Mouse (Mus musculus) cerebellum, adult 2 months (tissue): ENCODE data around the gene Pitpnm2.

Experiments
- CTCF ChIP-seq: fragments of 200-500 bp; IDR thresholded peaks from 2 replicates; pipeline ENCODE4 v1.5.1; 2011; ENCODE audit warnings: low read depth, mild to moderate bottlenecking, control low read depth, low read length, moderate library complexity, borderline replicate concordance; ENCODE audit not compliant: insufficient read depth
- POLR2A ChIP-seq: fragments of 200-500 bp; IDR thresholded peaks from 2 replicates; pipeline ENCODE4 v1.6.1; 2011; ENCODE audit warnings: low read length, control low read depth, borderline replicate concordance; ENCODE audit not compliant: insufficient read depth

- no peak for TF ChIP-seq POLR2A
- TF ChIP-seq CTCF = no peak
Observed at GRCm38 (mm10) chr5:124258026-124258425, 8.5 kb upstream of the Pitpnm2 start.
